Mouse (Mus musculus) adrenal gland, postnatal 36 days (tissue): Measurements from ENCODE around the gene Cldn24. TPM values are rescaled to one million over a fixed set of nuclear protein-coding genes. Genes with fewer than 3 reads are reported as not detected.

Experiments used
- DNase-seq, 2 experiments: peaks; one replicate each; pipeline ENCODE4 v3.0.0; 2021; ENCODE audit warnings: mixed read lengths in 1 of 2
- total RNA-seq, 2 experiments: library from RNA; stranded (reverse); gene quantifications; 2 replicates each; pipeline ENCODE4 v1.2.3; 2021

Cldn24 gene
- total RNA-seq, 2 experiments from 2014 or later, result not detected

DNA sequence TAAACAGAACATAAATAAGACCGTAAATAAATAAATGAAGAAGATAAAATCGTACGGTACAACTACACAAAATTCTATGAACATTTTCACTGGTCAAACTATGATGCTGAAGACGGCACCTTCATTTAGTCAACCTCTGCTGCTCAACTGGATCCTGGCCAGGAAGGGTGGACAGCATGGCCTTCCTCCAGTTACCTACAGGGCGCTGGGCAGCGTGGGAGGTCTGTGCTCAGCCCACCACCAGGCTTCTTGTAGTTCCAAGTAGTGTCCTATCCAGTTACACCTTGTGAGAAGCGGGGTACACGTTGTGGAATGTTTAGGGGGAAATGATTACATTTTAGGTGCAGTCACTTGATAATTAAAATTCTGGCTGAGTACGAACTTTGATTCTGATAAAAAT is 5.0 kb downstream of the Cldn24 start:
- no peak for DNase-seq

- DNase-seq, result peak; percentile 66 to 84
These were observed 10.7 kb downstream of the Cldn24 start for GRCm38 (mm10) chr8:47832616-47833015.

DNA sequence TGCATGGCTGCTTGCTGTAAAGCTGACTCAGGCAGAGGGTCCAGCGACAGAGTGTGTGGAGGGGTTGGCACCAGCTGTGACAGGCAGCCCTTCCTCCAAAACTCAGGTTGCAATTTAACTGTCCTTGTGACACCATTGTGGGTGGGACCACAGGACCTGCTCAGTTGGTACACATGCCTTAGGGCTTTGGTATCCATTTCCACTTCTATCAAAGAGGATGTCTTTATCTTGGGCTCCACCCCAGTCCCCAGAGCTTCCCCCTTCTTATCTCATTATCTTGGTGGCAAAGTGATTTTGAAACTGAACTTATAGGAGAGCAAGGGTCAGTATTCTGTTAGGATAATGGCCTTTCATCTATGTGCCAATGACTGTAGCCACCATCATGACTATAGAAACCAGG is 12.0 kb downstream of the Cldn24 start:
- DNase-seq, result no peak

DNA sequence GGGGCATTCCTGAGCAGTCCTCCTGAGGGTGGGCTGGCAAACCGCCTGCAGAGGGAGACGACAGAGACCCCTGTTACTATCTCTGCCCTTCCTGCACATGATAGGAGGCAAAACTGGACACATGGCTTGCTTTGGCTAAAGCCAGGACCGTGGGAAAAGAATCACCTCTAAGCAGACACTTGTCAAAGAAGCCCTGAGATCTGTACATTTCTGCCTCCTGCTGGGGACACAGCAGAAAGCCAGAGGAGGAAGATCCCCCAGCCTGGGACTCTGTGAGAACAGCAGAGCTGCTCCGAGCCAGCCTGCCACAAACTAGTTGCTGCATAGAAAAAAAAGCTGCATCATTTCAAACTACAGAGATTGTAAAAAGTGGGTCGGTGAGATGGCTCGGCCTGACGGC is 21.1 kb downstream of the Cldn24 start:
- no peak for DNase-seq

GRCm38 (mm10) chr8:47843651-47844050 is 21.7 kb downstream of the Cldn24 start:
- DNase-seq, result no peak

DNA sequence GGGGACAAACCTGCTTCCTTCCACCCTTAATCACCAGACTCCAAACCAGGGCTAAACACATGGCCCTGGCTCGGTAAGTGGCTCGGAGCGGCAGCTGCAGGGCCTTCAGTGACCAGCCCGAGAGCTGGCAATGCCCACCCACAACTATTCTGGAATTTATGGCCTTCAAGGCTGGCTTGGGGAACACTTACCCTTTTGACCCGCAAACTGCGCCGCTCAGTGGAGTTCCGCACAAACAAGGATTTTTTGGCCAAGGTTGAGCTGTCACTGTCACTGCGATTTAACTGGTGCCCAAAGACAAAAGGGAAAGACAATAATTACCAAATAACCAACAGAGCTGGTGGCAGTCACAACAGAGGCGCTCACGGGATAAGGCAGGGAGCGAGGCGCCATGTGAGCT is 24.0 kb downstream of the Cldn24 start:
- DNase-seq, result peak; percentile 48 to 61

DNA sequence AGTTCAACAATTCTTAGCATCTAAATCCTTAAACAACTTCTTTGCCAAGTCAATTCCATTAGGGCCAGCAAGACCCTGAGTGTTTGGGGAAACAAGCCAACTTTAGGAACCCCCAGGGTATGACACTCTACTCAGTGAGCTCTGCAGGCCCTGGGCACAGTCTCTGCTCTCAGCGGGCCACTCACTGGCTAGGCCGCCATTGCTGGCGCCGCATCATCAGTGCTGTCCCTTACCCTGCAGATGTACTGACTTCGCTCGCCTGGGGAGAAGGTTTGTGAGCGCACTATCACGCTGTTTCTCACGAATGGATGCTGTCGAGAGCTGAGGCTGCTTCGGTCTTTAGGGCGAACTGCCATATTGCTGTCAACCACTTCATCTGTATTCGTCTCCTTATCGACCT is 25.2 kb downstream of the Cldn24 start:
- DNase-seq, result no peak

DNA sequence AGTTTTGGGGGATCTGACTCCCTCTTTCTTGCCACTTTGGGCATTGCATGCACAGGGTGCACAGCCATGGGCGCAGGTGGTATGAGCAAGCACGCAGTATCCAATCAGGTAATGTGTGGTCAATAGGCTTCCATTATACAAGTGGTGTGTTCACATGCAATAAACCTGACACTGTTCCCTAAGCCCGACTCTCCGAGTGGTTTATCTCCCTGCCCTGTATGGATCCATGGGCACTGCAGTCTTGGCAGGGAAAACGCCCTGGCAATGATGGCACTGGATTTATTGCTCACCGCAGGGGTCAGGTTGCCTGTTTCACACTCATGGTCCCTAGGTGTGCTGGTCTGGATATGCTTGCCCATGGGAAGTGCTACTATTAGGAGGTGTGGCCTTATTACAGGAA is 26.0 kb downstream of the Cldn24 start:
- DNase-seq, result no peak

DNA sequence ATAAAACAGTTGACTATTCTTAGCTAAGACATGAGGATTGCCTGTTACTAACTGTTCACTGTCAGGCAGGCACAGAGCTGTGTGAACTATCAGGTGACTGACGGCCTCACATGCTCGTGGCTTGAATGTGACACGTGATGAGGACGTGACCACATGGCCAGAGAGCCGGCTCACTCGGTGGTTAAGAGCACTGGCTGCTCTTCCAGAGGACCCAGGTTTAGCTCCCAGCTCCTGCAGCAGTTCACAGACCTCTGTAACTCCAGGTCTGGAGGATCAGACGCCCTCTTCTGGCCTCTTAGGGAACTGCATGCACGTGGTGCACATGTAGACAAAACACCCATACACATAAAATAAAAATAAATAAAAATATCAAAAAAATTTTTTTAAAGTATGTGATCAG is 27.9 kb downstream of the Cldn24 start:
- DNase-seq, result no peak

- DNase-seq, result peak; percentile 13 to 45
These were observed 30.0 kb downstream of the Cldn24 start for GRCm38 (mm10) chr8:47851824-47852502.

GRCm38 (mm10) chr8:47852737-47853136 is 30.8 kb downstream of the Cldn24 start:
- peak in 1 of 2 experiments; percentile 31 for DNase-seq

DNA sequence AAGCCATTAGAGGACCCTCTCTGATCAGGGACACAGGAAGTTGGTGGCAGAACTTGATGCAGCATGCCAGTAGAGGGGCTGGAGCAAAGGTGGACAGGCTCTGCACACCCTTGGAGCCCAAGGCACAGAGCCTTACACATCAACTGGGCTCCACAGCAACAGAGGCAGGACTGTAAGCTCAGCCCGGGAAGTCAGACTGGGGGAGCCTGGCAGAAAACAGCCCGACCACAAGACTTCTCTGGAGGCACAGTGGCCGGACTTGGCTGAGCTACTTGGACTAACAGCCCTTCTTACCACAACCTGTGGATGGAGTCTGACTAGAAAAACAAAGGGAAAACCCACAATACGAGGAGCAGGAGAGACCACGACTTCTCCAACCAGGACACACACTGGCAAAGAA is 31.4 kb downstream of the Cldn24 start:
- no peak for DNase-seq

GRCm38 (mm10) chr8:47859259-47859658 is 37.3 kb downstream of the Cldn24 start:
- DNase-seq, result no peak

GRCm38 (mm10) chr8:47866568-47866967 is 44.6 kb downstream of the Cldn24 start:
- DNase-seq, result no peak

DNA sequence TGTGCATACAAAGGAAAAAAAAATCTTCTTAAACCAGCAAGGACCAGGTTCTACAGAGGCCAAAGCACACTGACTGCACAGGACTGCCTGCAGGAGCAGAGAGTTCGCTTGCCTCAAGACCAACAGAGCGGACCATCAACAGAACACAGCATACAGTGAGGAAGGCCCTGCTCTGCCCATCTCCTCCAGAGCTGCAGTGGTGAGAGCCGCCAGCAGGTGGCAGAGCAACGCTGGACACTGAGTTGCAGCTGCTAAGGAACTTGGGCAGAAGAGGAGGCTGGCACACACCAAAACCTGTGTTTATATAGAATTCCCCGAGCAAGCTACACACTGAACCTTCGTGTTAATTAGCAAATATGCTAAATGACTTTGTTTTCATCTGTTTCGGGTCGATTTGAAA is 45.1 kb downstream of the Cldn24 start:
- peak; percentile 86 to 90 for DNase-seq

Other genes with a start within 250 kb of the Cldn24 start
- gene Ing2, start 146.6 kb upstream of the Cldn24 start, total RNA-seq, result 10 to 100 TPM; 20.5 to 24.3 TPM
- 10 to 100 TPM; 13.9 to 16.2 TPM for gene Cdkn2aip, start 108.2 kb upstream of the Cldn24 start, total RNA-seq
- 1 to 10 TPM in 1 of 2 experiments, under 1 TPM in 1; 0.95 to 2.6 TPM for gene Cldn22, start 2.3 kb downstream of the Cldn24 start, total RNA-seq
- 10 to 100 TPM; 25.1 to 26.0 TPM for gene Wwc2, start 168.8 kb downstream of the Cldn24 start, total RNA-seq